Mouse (Mus musculus) spleen, adult 12 weeks (tissue): ENCODE results near the gene Rnf187.

Experiments used
- DNase-seq: peaks from one replicate; pipeline ENCODE4 v3.0.0; 2022; ENCODE audit warnings: low spot score

Rnf187 gene

GRCm38 (mm10) chr11:58894456-58894855 lies 44.3 kb downstream of the Rnf187 start:
- DNase-seq, result no peak

- no peak for DNase-seq
These were observed 48.2 kb downstream of the Rnf187 start for GRCm38 (mm10) chr11:58890511-58890910.

- no peak for DNase-seq
These were observed 55.0 kb downstream of the Rnf187 start for GRCm38 (mm10) chr11:58883756-58884155.
